Mouse (Mus musculus) limb, embryonic 10.5 days (tissue): Measurements from ENCODE around the gene Fubp1. TPM values are rescaled to one million over a fixed set of nuclear protein-coding genes. Genes with fewer than 3 reads are reported as not detected.
"Not testable (repeated sequence)": the region's sequence is repeated elsewhere in the genome, so short reads cannot be mapped to it uniquely, and the experiment has no call there.

Experiments used
- DNase-seq: peaks from one replicate; pipeline ENCODE4 v3.0.0-alpha.2; 2017; ENCODE audit warnings: low spot score
- H3K27ac ChIP-seq: fragments of 300-500 bp; sonication (generic); 2 replicates; pipeline ENCODE4 v1.5.1; 2016; ENCODE audit warnings: mild to moderate bottlenecking
- H3K27me3 ChIP-seq: fragments of 300-500 bp; sonication (generic); 2 replicates; pipeline ENCODE4 v1.6.1; 2016; ENCODE audit warnings: low read depth, mild to moderate bottlenecking; ENCODE audit not compliant: poor library complexity, severe bottlenecking
- H3K36me3 ChIP-seq: fragments of 300-500 bp; sonication (generic); 2 replicates; pipeline ENCODE4 v1.6.1; 2016; ENCODE audit warnings: mild to moderate bottlenecking, moderate library complexity
- H3K4me1 ChIP-seq: fragments of 300-500 bp; sonication (generic); 2 replicates; pipeline ENCODE4 v1.6.1; 2016
- H3K4me3 ChIP-seq: fragments of 300-500 bp; sonication (generic); 2 replicates; pipeline ENCODE4 v1.5.1; 2016; ENCODE audit warnings: mild to moderate bottlenecking, moderate library complexity
- H3K9me3 ChIP-seq: fragments of 300-500 bp; sonication (generic); replicated peaks from 2 replicates; pipeline ENCODE4 v1.6.1; 2016; ENCODE audit warnings: mild to moderate bottlenecking
- WGBS: fragments of 180-500 bp; shearing (Covaris S2); methylation state at CpG from one replicate; pipeline ENCODE4 v1.1.7; 2016; 5-methylcytosine and 5-hydroxymethylcytosine counted together
- polyA plus RNA-seq: library from polyadenylated mRNA; unstranded; fragments of >200 nt; fragmentation: Nextera tagmentation; extraction: Ambion mirVana; gene quantifications from 2 replicates; pipeline ENCODE4 v1.2.1, GENCODE M21; 2016

The Fubp1 gene
- polyA plus RNA-seq, 1 experiment from 2014 or later, result 467 TPM

GRCm38 (mm10) chr3:152178816-152179215, 31.4 kb upstream of the Fubp1 start:
- peaks cover 11% of the 10 kb centered on the region for H3K4me1 ChIP-seq
- 80% methylated on average over 4 of the region's 4 CpGs for WGBS
- peaks cover 14% of the 10 kb centered on the region; the same call in 1 of the 2 replicates for H3K36me3 ChIP-seq
- no peak for DNase-seq
- H3K27ac ChIP-seq, result 0 out of 2 replicates have a peak overlapping the region, but pooled peaks have one; percentile 25
- H3K27me3 ChIP-seq, result no peaks in the 10 kb centered on the region
- no peaks in the 10 kb centered on the region for H3K9me3 ChIP-seq
- H3K4me3 ChIP-seq, result no peak overlapping the region

GRCm38 (mm10) chr3:152179285-152179684, 30.9 kb upstream of the Fubp1 start:
- peaks cover 11% of the 10 kb centered on the region for H3K4me1 ChIP-seq
- no peak overlapping the region for H3K4me3 ChIP-seq
- peak; percentile 57 for DNase-seq
- H3K36me3 ChIP-seq, result peaks cover 17% of the 10 kb centered on the region; the same call in 1 of the 2 replicates
- no peaks in the 10 kb centered on the region for H3K27me3 ChIP-seq
- 0 out of 2 replicates have a peak overlapping the region, but pooled peaks have one; percentile 25 for H3K27ac ChIP-seq
- H3K9me3 ChIP-seq, result no peaks in the 10 kb centered on the region
- WGBS, result 20% methylated on average over 1 of the region's 1 CpGs

- H3K4me3 ChIP-seq, result no peak overlapping the region
- WGBS, result 90% methylated on average over 4 of the region's 4 CpGs
- no peak for DNase-seq
- H3K27me3 ChIP-seq, result no peaks in the 10 kb centered on the region
- no peaks in the 10 kb centered on the region for H3K9me3 ChIP-seq
- peaks cover 11% of the 10 kb centered on the region for H3K4me1 ChIP-seq
- H3K36me3 ChIP-seq, result peaks cover 30% of the 10 kb centered on the region
- H3K27ac ChIP-seq, result no peak overlapping the region
These were observed 29.6 kb upstream of the Fubp1 start for GRCm38 (mm10) chr3:152180624-152181023.

- H3K27ac ChIP-seq, result no peak overlapping the region
- H3K36me3 ChIP-seq, result peaks cover 37% of the 10 kb centered on the region
- 87% methylated on average over 9 of the region's 9 CpGs for WGBS
These were observed 26.7 kb upstream of the Fubp1 start for GRCm38 (mm10) chr3:152183522-152183921.

GRCm38 (mm10) chr3:152186106-152186505, 24.1 kb upstream of the Fubp1 start:
- no peaks in the 10 kb centered on the region for H3K27me3 ChIP-seq
- H3K9me3 ChIP-seq, result no peaks in the 10 kb centered on the region
- no peak for DNase-seq
- WGBS, result 91% methylated on average over 6 of the region's 6 CpGs
- peaks cover 31% of the 10 kb centered on the region for H3K36me3 ChIP-seq
- H3K27ac ChIP-seq, result no peak overlapping the region
- H3K4me1 ChIP-seq, result peaks cover 2% of the 10 kb centered on the region
- no peak overlapping the region for H3K4me3 ChIP-seq

More at GRCm38 (mm10) chr3:152183522-152183921, 26.7 kb upstream of the Fubp1 start:
- no peak for DNase-seq
- Histone ChIP-seq H3K9me3 (no peaks in the 10 kb centered on the region), H3K4me3 (no peak overlapping the region), H3K4me1 (peaks cover 11% of the 10 kb centered on the region), H3K27me3 (no peaks in the 10 kb centered on the region)

- DNase-seq, result no peak
- Histone ChIP-seq H3K27me3 (no peaks in the 10 kb centered on the region), H3K4me3 (no peak overlapping the region), H3K27ac (no peak overlapping the region), H3K4me1 (peaks cover 19% of the 10 kb centered on the region), H3K36me3 (peaks cover 20% of the 10 kb centered on the region), H3K9me3 (no peaks in the 10 kb centered on the region)
- WGBS, result 80% methylated on average over 4 of the region's 4 CpGs
These were observed 20.9 kb upstream of the Fubp1 start for GRCm38 (mm10) chr3:152189306-152189705.

GRCm38 (mm10) chr3:152190679-152191477, 19.3 kb upstream of the Fubp1 start:
- WGBS, result 87% methylated on average over 9 of the region's 9 CpGs
- peaks cover 5% of the 10 kb centered on the region for H3K36me3 ChIP-seq
- DNase-seq, result no peak
- peak overlapping the region; percentile 46; the same call in 1 of the 2 replicates for H3K27ac ChIP-seq
- no peaks in the 10 kb centered on the region for H3K27me3 ChIP-seq
- peak overlapping the region; percentile 22; the same call in 1 of the 2 replicates for H3K4me3 ChIP-seq
- peaks cover 20% of the 10 kb centered on the region for H3K4me1 ChIP-seq
- H3K9me3 ChIP-seq, result no peaks in the 10 kb centered on the region

GRCm38 (mm10) chr3:152191791-152192237, 18.4 kb upstream of the Fubp1 start:
- peak overlapping the region; percentile 60 for H3K4me3 ChIP-seq
- no peaks in the 10 kb centered on the region for H3K9me3 ChIP-seq
- H3K27me3 ChIP-seq, result no peaks in the 10 kb centered on the region
- peak overlapping the region; percentile 81 for H3K27ac ChIP-seq
- no peaks in the 10 kb centered on the region for H3K36me3 ChIP-seq
- peaks cover 20% of the 10 kb centered on the region for H3K4me1 ChIP-seq
- DNase-seq, result peak; percentile 49
- 23% methylated on average over 6 of the region's 6 CpGs for WGBS

- DNase-seq, result no peak
- no peaks in the 10 kb centered on the region for H3K27me3 ChIP-seq
These were observed 17.8 kb upstream of the Fubp1 start for GRCm38 (mm10) chr3:152192238-152192931.

GRCm38 (mm10) chr3:152193177-152193576, 17.0 kb upstream of the Fubp1 start:
- H3K36me3 ChIP-seq, result no peaks in the 10 kb centered on the region
- H3K27ac ChIP-seq, result peak overlapping the region; percentile 81
- no peak for DNase-seq
- peak overlapping the region; percentile 60 for H3K4me3 ChIP-seq
- H3K4me1 ChIP-seq, result peaks cover 20% of the 10 kb centered on the region
- 22% methylated on average over 7 of the region's 7 CpGs for WGBS
- H3K27me3 ChIP-seq, result no peaks in the 10 kb centered on the region
- H3K9me3 ChIP-seq, result no peaks in the 10 kb centered on the region

More at GRCm38 (mm10) chr3:152192238-152192931, 17.8 kb upstream of the Fubp1 start:
- Histone ChIP-seq H3K27ac (peak overlapping the region; percentile 81), H3K36me3 (no peaks in the 10 kb centered on the region), H3K4me1 (peaks cover 20% of the 10 kb centered on the region), H3K9me3 (no peaks in the 10 kb centered on the region), H3K4me3 (peak overlapping the region; percentile 60)
- WGBS, result 48% methylated on average over 10 of the region's 11 CpGs

- H3K27ac ChIP-seq, result peak overlapping the region; percentile 81
- no peaks in the 10 kb centered on the region for H3K36me3 ChIP-seq
- 1% methylated on average over 17 of the region's 17 CpGs for WGBS
- H3K9me3 ChIP-seq, result no peaks in the 10 kb centered on the region
- H3K4me1 ChIP-seq, result peaks cover 20% of the 10 kb centered on the region
- DNase-seq, result peak; percentile 70
- no peaks in the 10 kb centered on the region for H3K27me3 ChIP-seq
- peak overlapping the region; percentile 60 for H3K4me3 ChIP-seq
These were observed 16.6 kb upstream of the Fubp1 start for GRCm38 (mm10) chr3:152193635-152194097.

GRCm38 (mm10) chr3:152197246-152197645, 13.0 kb upstream of the Fubp1 start:
- not testable (repeated sequence) for DNase-seq, H3K36me3 ChIP-seq, H3K9me3 ChIP-seq

GRCm38 (mm10) chr3:152199125-152199524, 11.1 kb upstream of the Fubp1 start:
- no peak overlapping the region for H3K4me3 ChIP-seq
- no peaks in the 10 kb centered on the region for H3K27me3 ChIP-seq
- H3K27ac ChIP-seq, result no peak overlapping the region
- peaks cover 3% of the 10 kb centered on the region for H3K4me1 ChIP-seq
- H3K9me3 ChIP-seq, result no peaks in the 10 kb centered on the region
- DNase-seq, result no peak
- H3K36me3 ChIP-seq, result no peaks in the 10 kb centered on the region
- WGBS, result 63% methylated on average over 3 of the region's 3 CpGs

More at GRCm38 (mm10) chr3:152197246-152197645, 13.0 kb upstream of the Fubp1 start:
- H3K27me3 ChIP-seq, H3K4me3 ChIP-seq, H3K27ac ChIP-seq, H3K4me1 ChIP-seq: not testable (repeated sequence)
- 27% methylated on average over 2 of the region's 2 CpGs for WGBS
